Mouse (Mus musculus) CH12.LX (cell line): ENCODE measurements around the gene Hspb9. TPM values are rescaled to one million over a fixed set of nuclear protein-coding genes. Genes with fewer than 3 reads are reported as not detected.

Source experiments
- DNase-seq: peaks from one replicate; pipeline ENCODE4 v3.0.0-alpha.2; 2013; ENCODE audit errors: extremely low read depth
- H3K27ac ChIP-seq: 2 replicates; pipeline ENCODE4 v1.5.1; 2012; ENCODE audit warnings: low read depth, mild to moderate bottlenecking, control low read depth, moderate library complexity; ENCODE audit not compliant: insufficient read depth
- H3K27me3 ChIP-seq: replicated peaks from 2 replicates; pipeline ENCODE3; 2012; ENCODE audit warnings: inconsistent platforms
- H3K36me3 ChIP-seq, 2 experiments: replicated peaks in 1 of 2; 2 replicates each; pipeline versions ENCODE3 to v1.6.1; 2012; ENCODE audit warnings: inconsistent platforms in 1 of 2, low read length in 1 of 2, mild to moderate bottlenecking in 1 of 2, mixed read lengths in 1 of 2, moderate library complexity in 1 of 2; ENCODE audit not compliant: control insufficient read depth in 1 of 2, insufficient read depth in 1 of 2
- H3K4me1 ChIP-seq, 2 experiments: 2 replicates each; pipeline ENCODE4 v1.6.1; 2012; ENCODE audit warnings: inconsistent platforms in 1 of 2, moderate library complexity in 1 of 2; ENCODE audit not compliant: insufficient read depth in 2 of 2, control insufficient read depth in 1 of 2
- H3K4me2 ChIP-seq: 2 replicates; pipeline ENCODE4 v1.6.1; 2012; ENCODE audit warnings: low read depth, mild to moderate bottlenecking, control low read depth; ENCODE audit not compliant: poor library complexity, insufficient read depth, severe bottlenecking
- H3K4me3 ChIP-seq, 3 experiments: fragments of 150-350 bp in 1 of 3; sonication (generic) in 1 of 3; replicated peaks in 1 of 3; 2 replicates each; pipeline versions ENCODE3 to v1.5.1; 2011 to 2012; ENCODE audit warnings: low read depth in 2 of 3, low read length in 2 of 3, mild to moderate bottlenecking in 2 of 3, moderate library complexity in 2 of 3, control low read depth in 1 of 3, improper control_type of control experiment in 1 of 3, inconsistent platforms in 1 of 3, mixed read lengths in 1 of 3; ENCODE audit not compliant: poor library complexity in 1 of 3
- H3K79me2 ChIP-seq: replicated peaks from 2 replicates; pipeline ENCODE4 v1.6.1; 2012; ENCODE audit warnings: mild to moderate bottlenecking, moderate library complexity; ENCODE audit not compliant: control insufficient read depth, poor library complexity, insufficient read depth, severe bottlenecking; ENCODE audit errors: extremely low read depth
- H3K9ac ChIP-seq: 2 replicates; pipeline ENCODE4 v1.6.1; 2012; ENCODE audit warnings: low read depth, mild to moderate bottlenecking, control low read depth, moderate library complexity; ENCODE audit not compliant: insufficient read depth
- H3K9me3 ChIP-seq: replicated peaks from 2 replicates; pipeline ENCODE3; 2012; ENCODE audit warnings: low read length, inconsistent platforms, mixed read lengths
- HCFC1 ChIP-seq: IDR thresholded peaks from 2 replicates; pipeline ENCODE4 v1.6.1; 2012; ENCODE audit warnings: low read depth, mild to moderate bottlenecking, inconsistent platforms, low read length, improper control_type of control experiment
- IRF4 ChIP-seq: IDR thresholded peaks from 2 replicates; pipeline ENCODE4 v1.6.1; 2014; ENCODE audit warnings: low read depth, mild to moderate bottlenecking, inconsistent platforms, low read length, improper control_type of control experiment
- JUN ChIP-seq: IDR thresholded peaks from 2 replicates; pipeline ENCODE4 v1.6.1; 2011; ENCODE audit warnings: low read depth, mild to moderate bottlenecking, low read length, improper control_type of control experiment, moderate library complexity; ENCODE audit not compliant: insufficient read depth
- JUND ChIP-seq: conservative IDR thresholded peaks from 2 replicates; pipeline ENCODE4 v1.6.1; 2011; ENCODE audit warnings: low read depth, low read length, improper control_type of control experiment
- KAT2A ChIP-seq: IDR thresholded peaks from 2 replicates; pipeline ENCODE4 v1.6.1; 2012; ENCODE audit warnings: low read length, improper control_type of control experiment, inconsistent platforms; ENCODE audit not compliant: insufficient replicate concordance
- MAFK ChIP-seq: IDR thresholded peaks from 2 replicates; pipeline ENCODE4 v1.6.1; 2011; ENCODE audit warnings: low read length, improper control_type of control experiment; ENCODE audit not compliant: insufficient replicate concordance
- MAX ChIP-seq: IDR thresholded peaks from 2 replicates; pipeline ENCODE4 v1.6.1; 2011; ENCODE audit warnings: low read length, improper control_type of control experiment
- MEF2A ChIP-seq: IDR thresholded peaks from 2 replicates; pipeline ENCODE4 v1.6.1; 2014; ENCODE audit warnings: low read depth, mild to moderate bottlenecking, inconsistent platforms, low read length, improper control_type of control experiment, borderline replicate concordance
- MXI1 ChIP-seq: IDR thresholded peaks from 2 replicates; pipeline ENCODE4 v1.6.1; 2011; ENCODE audit warnings: mild to moderate bottlenecking, low read depth, low read length, improper control_type of control experiment
- MYC ChIP-seq: IDR thresholded peaks from 2 replicates; pipeline ENCODE4 v1.6.1; 2011; ENCODE audit warnings: low read depth, mild to moderate bottlenecking, improper control_type of control experiment, low read length
- RCOR1 ChIP-seq: conservative IDR thresholded peaks from 2 replicates; pipeline ENCODE4 v1.6.1; 2012; ENCODE audit warnings: low read depth, mild to moderate bottlenecking, inconsistent platforms, low read length, improper control_type of control experiment
- SIN3A ChIP-seq: IDR thresholded peaks from 2 replicates; pipeline ENCODE4 v1.6.1; 2012; ENCODE audit warnings: low read length, improper control_type of control experiment, inconsistent platforms
- SMC3 ChIP-seq: IDR thresholded peaks from 2 replicates; pipeline ENCODE4 v1.6.1; 2011; ENCODE audit warnings: low read depth, low read length, improper control_type of control experiment
- TBP ChIP-seq: conservative IDR thresholded peaks from 2 replicates; pipeline ENCODE4 v1.6.1; 2011; ENCODE audit warnings: low read depth, low read length, improper control_type of control experiment
- TCF12 ChIP-seq: IDR thresholded peaks from 2 replicates; pipeline ENCODE4 v1.6.1; 2014; ENCODE audit warnings: low read depth, mild to moderate bottlenecking, inconsistent platforms, low read length, improper control_type of control experiment
- ZKSCAN1 ChIP-seq: IDR thresholded peaks from 2 replicates; pipeline ENCODE4 v1.6.1; 2012; ENCODE audit warnings: low read depth, inconsistent platforms, low read length, improper control_type of control experiment, borderline replicate concordance
- ZNF384 ChIP-seq: IDR thresholded peaks from 2 replicates; pipeline ENCODE4 v1.6.1; 2012; ENCODE audit warnings: low read depth, low read length, improper control_type of control experiment, inconsistent platforms
- dilution Hi-C: fragments of 300-500 bp; cut with MboI; formaldehyde crosslinking; loops from 2 replicates; pipeline ENCODE4 v1.14.3; 2020; ENCODE audit warnings: low sequenced_read_pairs; ENCODE audit not compliant: extremely low pct_unique_long_range_greater_than_20kb, extremely low pct_ligation_motif_present
- in situ Hi-C: fragments of 300-500 bp; cut with MboI; formaldehyde crosslinking; loops from 3 replicates; pipeline ENCODE4 v1.14.3; 2019; ENCODE audit warnings: low sequenced_read_pairs, low pct_ligation_motif_present, low pct_unique_long_range_greater_than_20kb, mixed read lengths
- polyA plus RNA-seq: library from polyadenylated mRNA; unstranded; fragments of >175 nt; gene quantifications from 2 replicates; pipeline ENCODE4 v1.2.1, GENCODE M21; 2012; ENCODE audit warnings: low read depth; ENCODE audit not compliant: insufficient read length
- total RNA-seq, 2 experiments: library from RNA; depleted of rRNA; stranded (reverse); fragments of 300-350 nt in 1 of 2; fragments of >200 nt in 1 of 2; gene quantifications; 2 replicates each; pipeline ENCODE4 v1.2.3; 2012 to 2014

The Hspb9 gene
- total and polyA plus RNA-seq, 3 experiments, result 0.54 TPM; not detected in 2

- no peak overlapping the region for H3K4me2 ChIP-seq
Measured at GRCm38 (mm10) chr11:100721776-100722492, 8.3 kb downstream of the Hspb9 start.

GRCm38 (mm10) chr11:100722493-100723028, 8.9 kb downstream of the Hspb9 start:
- H3K9me3 ChIP-seq, result no peaks in the 10 kb centered on the region
- no peak for TF ChIP-seq IRF4
- in situ Hi-C loops (no loop called here), dilution Hi-C loops (no loop called here)
- no peak for DNase-seq
- H3K4me2 ChIP-seq, result no peak overlapping the region
- no peak overlapping the region for H3K27ac ChIP-seq
- H3K79me2 ChIP-seq, result peaks cover 50% of the 10 kb centered on the region
- H3K36me3 ChIP-seq, result peaks cover 25 to 81% of the 10 kb centered on the region in 2 experiments
- H3K9ac ChIP-seq, result no peak overlapping the region
- no peaks in the 10 kb centered on the region for H3K27me3 ChIP-seq
- H3K4me1 ChIP-seq, result peaks cover 8 to 67% of the 10 kb centered on the region in 2 experiments
- no peak overlapping the region for H3K4me3 ChIP-seq

More at GRCm38 (mm10) chr11:100721776-100722492, 8.3 kb downstream of the Hspb9 start:
- Histone ChIP-seq H3K4me1 (peaks cover 8 to 62% of the 10 kb centered on the region in 2 experiments), H3K36me3 (peaks cover 30 to 81% of the 10 kb centered on the region in 2 experiments), H3K9ac (no peak overlapping the region)
- in situ Hi-C loops, result no loop called here
- DNase-seq, result no peak
- TF ChIP-seq TCF12 (no peak), HCFC1 (no peak), MAFK (no peak), KAT2A (no peak), RCOR1 (no peak), ZKSCAN1 (no peak)
- TF ChIP-seq, all 38 proteins: peak for 0
- Histone ChIP-seq H3K9me3 (no peaks in the 10 kb centered on the region), H3K79me2 (peaks cover 44% of the 10 kb centered on the region), H3K4me3 (no peak overlapping the region), H3K27ac (no peak overlapping the region), H3K27me3 (no peaks in the 10 kb centered on the region)
- dilution Hi-C loops, result no loop called here

- H3K4me2 ChIP-seq, result no peak overlapping the region
- peaks cover 6 to 85% of the 10 kb centered on the region in 2 experiments; a peak in 3 of 4 replicates for H3K4me1 ChIP-seq
- H3K4me3 ChIP-seq, result no peak overlapping the region
- peaks cover 6 to 77% of the 10 kb centered on the region in 2 experiments for H3K36me3 ChIP-seq
- dilution Hi-C loops, result no loop called here
- DNase-seq, result no peak
- H3K79me2 ChIP-seq, result peaks cover 61% of the 10 kb centered on the region
- no peak overlapping the region for H3K9ac ChIP-seq
- in situ Hi-C loops, result no loop called here
- H3K9me3 ChIP-seq, result no peaks in the 10 kb centered on the region
- H3K27me3 ChIP-seq, result no peaks in the 10 kb centered on the region
- H3K27ac ChIP-seq, result no peak overlapping the region
- TF ChIP-seq MAX, result no peak
- TF ChIP-seq HCFC1, result no peak
- no peak for TF ChIP-seq MXI1
- TF ChIP-seq JUND, result no peak
- TF ChIP-seq SIN3A, result no peak
- TF ChIP-seq JUN, result no peak
- TF ChIP-seq MEF2A, result no peak
- no peak for TF ChIP-seq ZNF384
- no peak for TF ChIP-seq TBP
- TF ChIP-seq SMC3, result no peak
- no peak for TF ChIP-seq MYC
Measured at GRCm38 (mm10) chr11:100724919-100725512, 11.4 kb downstream of the Hspb9 start.
